Mouse (Mus musculus): ENCODE results near the gene Rsf1. TPM values are rescaled to one million over a fixed set of nuclear protein-coding genes. Genes with fewer than 3 reads are reported as not detected.

Rsf1 gene
- 34.9 and 36.9 TPM in 2 replicates for polyA plus RNA-seq (2015; fragmentation: Nextera tagmentation; extraction: Ambion mirVana)

DNA sequence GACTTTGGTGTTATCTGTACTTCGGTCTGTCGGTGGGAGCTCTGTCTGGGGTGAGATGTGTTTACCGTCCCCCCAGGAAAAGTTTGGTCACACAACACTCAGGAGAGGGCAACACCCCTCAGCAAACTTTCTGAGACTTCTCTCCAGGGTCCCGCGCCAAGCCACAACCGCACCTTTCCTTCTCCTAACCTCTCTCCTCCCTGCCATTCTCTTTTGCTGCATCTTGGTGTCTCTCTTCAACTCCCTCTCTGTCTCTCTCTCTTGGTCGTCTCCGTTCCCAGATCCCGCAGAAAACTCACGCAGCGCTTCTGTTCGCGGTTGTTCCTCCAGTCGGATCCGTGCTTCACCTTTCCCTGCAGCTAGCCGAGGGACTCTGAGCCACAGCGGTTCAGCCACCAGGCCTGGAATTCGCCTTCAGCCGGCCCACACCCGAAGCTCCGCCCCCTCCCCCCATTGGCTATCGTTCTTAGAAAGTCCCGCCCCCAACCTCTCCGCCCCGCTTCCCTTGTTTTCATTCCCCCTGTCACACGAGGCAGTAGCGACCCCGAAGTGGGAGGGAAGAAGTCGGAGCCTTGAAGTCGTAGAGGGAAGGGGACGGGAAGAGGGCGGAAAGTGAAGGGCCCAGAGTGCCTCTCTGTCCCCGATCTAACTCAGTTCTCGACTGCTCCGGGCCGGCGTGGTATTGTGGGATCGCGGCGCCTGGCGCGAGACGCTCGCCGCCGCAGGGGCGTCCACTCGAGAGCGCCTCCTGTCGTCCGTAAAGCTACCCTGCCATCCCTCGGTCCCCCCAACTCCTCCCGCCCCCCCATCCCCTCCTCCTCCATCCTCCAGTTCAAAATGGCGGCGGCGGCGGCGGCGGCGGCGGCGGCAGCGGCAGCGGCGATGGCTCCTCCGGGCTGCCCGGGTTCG is at the start of gene Rsf1, which contains the start of gene Aamdc:
TSS of gene Rsf1 (plus strand) at position 823 of the 909 bp plus-strand sequence.
TSS of gene Aamdc (minus strand) at position 431 of the 909 bp plus-strand sequence.
- ATAC-seq (ENCODE audit: insufficient number of reproducible peaks, insufficient read depth, low FRiP score, low TSS enrichment, low read depth), result peak; percentile 93

DNA sequence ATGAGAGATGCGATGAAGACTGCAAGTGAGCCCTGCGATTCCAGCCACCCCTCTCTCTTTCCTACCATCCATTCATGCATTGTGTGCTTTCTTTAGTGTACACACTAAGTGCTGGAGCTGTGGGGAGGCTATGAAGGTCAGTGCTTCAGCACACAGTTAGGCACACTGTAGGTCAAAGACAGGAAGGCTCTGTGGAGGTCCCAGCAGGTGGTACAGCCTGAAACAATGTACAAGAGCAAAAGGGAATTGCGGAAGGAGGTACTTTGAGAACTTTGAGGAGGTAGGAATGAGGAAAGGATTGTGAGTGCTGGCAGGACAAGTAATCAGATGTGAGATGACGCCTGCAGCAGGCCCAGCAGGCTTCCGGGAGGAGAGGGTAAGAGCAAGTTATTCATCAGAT is 44.2 kb upstream of the Rsf1 start:
- Histone ChIP-seq H3K4me3 (no peak overlapping the region), H3K36me3 (peaks cover 93% of the 10 kb centered on the region), H3K27me3 (no peaks in the 10 kb centered on the region), H3K4me1 (no peaks in the 10 kb centered on the region), H3K9ac (no peak overlapping the region), H3K4me2 (no peak overlapping the region), H3K9me3 (no peaks in the 10 kb centered on the region), H3K27ac (no peak overlapping the region)
- WGBS, result 91% methylated on average over 5 of the region's 5 CpGs
- ATAC-seq (ENCODE audit: insufficient number of reproducible peaks, insufficient read depth, low FRiP score, low TSS enrichment, low read depth), result no peak

More for the DNA sequence above, at the start of gene Rsf1, which contains the start of gene Aamdc:
- peak within 1 kb of the TSS; percentile 100 for H3K4me3 ChIP-seq
- peaks cover 11% of the 10 kb centered on the region for H3K36me3 ChIP-seq
- peak within 1 kb of the TSS; percentile 100 for H3K9ac ChIP-seq
- H3K27ac ChIP-seq, result peak within 1 kb of the TSS; percentile 99
- H3K4me2 ChIP-seq, result peak within 1 kb of the TSS; percentile 71
- H3K4me1 ChIP-seq, result peaks cover 11% of the 10 kb centered on the region; the same call in 1 of the 2 replicates
- no peaks in the 10 kb centered on the region for H3K27me3 ChIP-seq
- H3K9me3 ChIP-seq, result no peaks in the 10 kb centered on the region
- under 1% methylated on average over 59 of the region's 68 CpGs for WGBS

DNA sequence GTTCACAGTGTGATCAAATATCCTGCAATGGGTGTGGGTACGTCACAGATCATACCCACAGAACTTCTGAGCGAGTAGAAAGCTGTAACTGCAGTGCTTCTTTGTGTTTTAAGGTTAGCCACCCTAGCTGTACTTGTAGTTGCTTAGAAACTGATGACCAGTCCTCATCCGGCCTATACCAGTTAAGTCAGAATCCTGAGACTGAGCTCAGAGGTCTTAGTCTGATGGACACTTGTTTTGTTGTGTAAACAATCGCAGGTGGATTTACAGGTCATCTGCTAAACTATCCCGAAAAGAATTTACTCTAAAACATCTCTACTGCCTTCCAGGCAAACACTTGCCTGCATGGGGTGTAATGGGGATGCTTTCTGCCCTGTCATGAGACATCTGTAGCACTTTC is 43.1 kb upstream of the Rsf1 start:
- Histone ChIP-seq H3K9ac (no peak overlapping the region), H3K4me3 (no peak overlapping the region), H3K36me3 (peaks cover 93% of the 10 kb centered on the region), H3K27me3 (no peaks in the 10 kb centered on the region), H3K4me1 (no peaks in the 10 kb centered on the region), H3K27ac (no peak overlapping the region), H3K9me3 (no peaks in the 10 kb centered on the region), H3K4me2 (no peak overlapping the region)
- ATAC-seq (ENCODE audit: insufficient number of reproducible peaks, insufficient read depth, low FRiP score, low TSS enrichment, low read depth), result no peak
- WGBS, result 83% methylated on average over 5 of the region's 5 CpGs

DNA sequence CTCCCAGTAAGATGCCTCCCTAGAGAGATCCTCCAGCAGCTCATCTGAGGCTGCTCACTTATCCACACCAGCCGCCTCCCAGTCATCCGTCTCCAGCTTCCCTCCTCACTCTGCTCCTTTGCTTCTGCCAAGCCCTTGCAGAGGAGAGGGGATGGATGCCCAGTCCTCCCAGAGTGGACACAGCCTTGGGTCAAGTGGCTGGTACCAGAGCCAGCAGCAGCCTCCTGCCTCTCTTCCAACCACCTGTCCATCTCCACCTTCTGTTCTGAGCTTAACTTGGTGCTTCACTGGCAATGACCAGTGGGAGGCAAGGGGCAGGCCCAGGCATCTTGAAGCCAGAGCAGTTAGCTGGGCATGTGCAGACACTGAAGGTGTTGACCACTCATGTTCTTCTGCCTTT is 33.2 kb upstream of the Rsf1 start:
- Histone ChIP-seq H3K9me3 (no peaks in the 10 kb centered on the region), H3K9ac (no peak overlapping the region), H3K4me1 (no peaks in the 10 kb centered on the region), H3K4me3 (no peak overlapping the region), H3K27me3 (no peaks in the 10 kb centered on the region), H3K4me2 (no peak overlapping the region), H3K27ac (no peak overlapping the region), H3K36me3 (peaks cover 38% of the 10 kb centered on the region)
- WGBS, result 81% methylated on average over 2 of the region's 2 CpGs
- no peak for ATAC-seq (ENCODE audit: insufficient number of reproducible peaks, insufficient read depth, low FRiP score, low TSS enrichment, low read depth)

DNA sequence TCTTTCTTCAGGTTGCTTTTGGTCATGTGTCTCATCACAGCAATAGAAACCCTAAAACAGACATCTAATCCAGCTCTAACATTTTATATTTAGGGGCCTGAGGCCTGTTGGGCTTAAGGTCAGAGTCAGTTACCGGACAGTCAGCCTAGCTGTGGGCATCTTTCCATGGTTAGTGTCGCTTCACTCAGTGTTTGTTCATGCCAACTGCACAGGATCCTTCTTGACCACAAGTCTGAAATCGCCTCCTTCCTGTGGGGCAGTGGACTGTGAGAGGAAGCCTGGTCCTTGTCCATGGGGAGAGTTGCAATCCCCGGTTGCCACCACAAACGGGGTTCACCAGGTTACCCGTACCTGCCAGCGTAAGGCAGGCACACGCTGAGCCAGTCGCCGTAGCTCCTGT is 30.4 kb upstream of the Rsf1 start:
- no peak overlapping the region for H3K9ac ChIP-seq
- WGBS, result 92% methylated on average over 10 of the region's 10 CpGs

DNA sequence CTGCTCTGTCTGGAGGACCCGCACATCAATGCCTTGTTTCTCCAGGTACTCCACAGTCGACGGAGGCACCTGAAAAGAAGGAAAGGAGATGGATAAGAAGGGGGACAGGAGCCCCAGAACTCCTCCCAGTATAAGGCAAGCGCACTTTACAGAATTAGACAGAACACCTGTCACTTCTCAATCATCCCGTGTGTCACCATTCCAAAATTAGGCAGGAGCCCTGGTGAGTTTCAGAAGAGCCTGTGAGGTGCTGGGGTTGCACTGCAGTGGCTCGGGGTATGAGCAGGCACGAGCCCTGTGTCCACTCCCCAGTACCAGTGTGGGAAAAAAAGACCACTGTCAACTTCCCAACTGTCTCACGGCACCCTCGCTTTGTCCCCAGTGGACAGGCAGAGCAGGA is 29.0 kb upstream of the Rsf1 start:
- 89% methylated on average over 9 of the region's 9 CpGs for WGBS
- no peaks in the 10 kb centered on the region for H3K4me1 ChIP-seq
- no peaks in the 10 kb centered on the region for H3K9me3 ChIP-seq
- no peak overlapping the region for H3K9ac ChIP-seq
- no peak overlapping the region for H3K4me3 ChIP-seq
- peaks cover 16% of the 10 kb centered on the region for H3K36me3 ChIP-seq
- H3K27ac ChIP-seq, result no peak overlapping the region
- H3K4me2 ChIP-seq, result no peak overlapping the region
- no peak for ATAC-seq (ENCODE audit: insufficient number of reproducible peaks, insufficient read depth, low FRiP score, low TSS enrichment, low read depth)
- H3K27me3 ChIP-seq, result no peaks in the 10 kb centered on the region

More for the DNA sequence above, 30.4 kb upstream of the Rsf1 start:
- Histone ChIP-seq H3K4me3 (no peak overlapping the region), H3K9me3 (no peaks in the 10 kb centered on the region), H3K27ac (no peak overlapping the region), H3K4me1 (no peaks in the 10 kb centered on the region), H3K4me2 (no peak overlapping the region), H3K27me3 (no peaks in the 10 kb centered on the region), H3K36me3 (peaks cover 16% of the 10 kb centered on the region)
- ATAC-seq (ENCODE audit: insufficient number of reproducible peaks, insufficient read depth, low FRiP score, low TSS enrichment, low read depth), result no peak

DNA sequence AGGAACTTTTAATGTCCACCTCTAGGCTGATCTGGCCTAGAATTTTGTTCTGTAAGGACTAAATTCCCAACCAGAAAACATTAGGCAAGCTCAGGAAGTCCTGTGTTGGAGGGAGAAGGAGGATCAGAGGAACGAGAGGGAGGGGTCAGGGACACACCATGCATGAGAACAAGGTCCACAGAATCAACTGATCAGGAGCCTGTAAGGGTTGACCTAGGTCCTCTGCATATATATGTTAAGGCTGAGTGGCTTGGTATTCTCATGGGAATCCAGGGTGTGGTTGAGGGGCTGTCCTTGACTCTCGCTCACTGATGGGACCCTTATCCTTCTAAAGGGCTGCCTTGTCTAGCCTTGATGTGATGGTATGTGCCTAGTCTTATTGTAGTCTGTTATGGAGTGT is 16.1 kb upstream of the Rsf1 start:
- H3K9ac ChIP-seq, result no peak overlapping the region
- no peaks in the 10 kb centered on the region for H3K27me3 ChIP-seq
- peaks cover 18% of the 10 kb centered on the region; the same call in 1 of the 2 replicates for H3K36me3 ChIP-seq
- no peak overlapping the region for H3K4me2 ChIP-seq
- no peak for ATAC-seq (ENCODE audit: insufficient number of reproducible peaks, insufficient read depth, low FRiP score, low TSS enrichment, low read depth)
- 84% methylated on average over 2 of the region's 2 CpGs for WGBS
- H3K4me1 ChIP-seq, result no peaks in the 10 kb centered on the region
- no peak overlapping the region for H3K27ac ChIP-seq
- H3K4me3 ChIP-seq, result no peak overlapping the region
- H3K9me3 ChIP-seq, result no peaks in the 10 kb centered on the region

DNA sequence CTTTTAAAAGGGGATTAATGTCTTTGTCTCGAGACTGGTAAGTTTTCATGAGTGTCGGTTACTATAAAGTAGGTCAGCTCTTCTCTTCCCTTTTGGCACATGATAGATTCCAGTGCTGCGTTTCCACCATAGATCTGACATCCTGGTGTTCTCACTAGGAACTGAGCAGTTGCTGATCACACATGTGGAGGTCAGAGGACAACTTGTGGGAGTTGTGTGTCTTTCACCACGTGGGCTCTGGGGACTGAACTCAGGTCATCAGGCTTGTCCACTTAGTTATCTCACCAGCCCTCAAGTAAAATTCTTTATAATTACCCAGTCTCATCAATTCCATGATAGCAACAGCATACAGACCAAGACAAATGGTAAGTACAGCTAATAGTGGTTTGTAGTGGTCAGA is 10.3 kb upstream of the Rsf1 start:
- Histone ChIP-seq H3K4me2 (no peak overlapping the region), H3K9me3 (no peaks in the 10 kb centered on the region), H3K27ac (no peak overlapping the region), H3K9ac (no peak overlapping the region), H3K4me1 (no peaks in the 10 kb centered on the region), H3K36me3 (peaks cover 31% of the 10 kb centered on the region), H3K27me3 (no peaks in the 10 kb centered on the region), H3K4me3 (no peak overlapping the region)
- WGBS, result 82% methylated on average over 4 of the region's 4 CpGs
- ATAC-seq (ENCODE audit: insufficient number of reproducible peaks, insufficient read depth, low FRiP score, low TSS enrichment, low read depth), result no peak

DNA sequence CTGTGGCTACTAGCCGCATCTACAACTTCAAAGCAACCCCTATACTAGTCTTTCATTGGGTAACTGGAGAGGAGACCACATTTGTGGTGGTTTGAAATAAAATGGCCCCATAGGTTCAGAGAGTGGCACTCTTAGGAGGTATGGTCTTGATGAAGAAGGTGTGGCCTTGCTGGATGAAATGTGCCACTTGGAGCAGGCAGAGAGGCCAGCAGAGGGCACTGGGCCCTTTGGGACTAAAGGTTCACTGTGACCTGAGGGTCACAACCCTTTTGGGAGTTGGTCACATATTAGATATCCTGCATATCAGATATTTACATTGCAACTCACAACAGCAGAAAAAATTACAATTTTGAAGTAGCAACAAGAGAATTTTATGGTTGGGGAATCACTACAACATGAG is 9.3 kb upstream of the Rsf1 start:
- no peak overlapping the region for H3K4me3 ChIP-seq
- 90% methylated on average over 1 of the region's 1 CpGs for WGBS
- H3K36me3 ChIP-seq, result peaks cover 32% of the 10 kb centered on the region

DNA sequence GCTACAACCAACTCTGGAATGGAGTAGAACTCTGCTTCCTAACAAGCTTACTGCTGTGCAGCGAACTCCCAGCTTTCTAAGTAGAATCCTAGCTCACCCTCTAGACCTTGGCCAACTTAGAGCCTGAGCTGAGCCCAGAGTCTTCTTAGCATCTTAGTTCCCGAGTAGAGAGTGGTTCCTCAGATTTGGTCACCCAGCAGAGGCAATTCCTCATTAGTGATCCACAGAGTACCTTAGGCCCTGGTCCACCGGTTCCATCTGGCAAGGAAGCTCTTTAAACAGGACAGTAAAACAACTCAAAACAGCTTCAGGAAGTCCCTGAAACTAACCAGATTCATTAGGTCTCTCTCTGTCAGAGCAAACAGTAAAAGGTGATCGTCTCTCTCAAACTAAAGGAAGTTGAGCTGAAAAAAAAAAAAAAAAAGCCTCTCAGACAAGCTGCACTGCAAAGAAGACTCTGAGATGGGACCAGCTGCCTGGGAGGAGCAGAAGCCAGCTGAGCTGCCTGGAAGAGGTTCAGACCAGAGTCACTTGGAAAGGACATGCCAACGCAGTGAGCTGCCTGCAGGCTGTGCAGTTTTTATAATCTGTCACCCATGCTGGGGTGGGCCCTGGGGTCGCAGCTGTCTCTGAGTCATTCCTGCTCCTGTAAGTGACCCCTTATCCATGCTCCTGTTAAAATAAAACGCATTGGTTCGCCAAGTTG is 1.2 kb upstream of the Rsf1 start:
- Histone ChIP-seq H3K4me2 (peak overlapping the region; percentile 71), H3K9me3 (no peaks in the 10 kb centered on the region), H3K27ac (peak overlapping the region; percentile 99), H3K4me1 (peaks cover 11% of the 10 kb centered on the region; the same call in 1 of the 2 replicates), H3K4me3 (peak overlapping the region; percentile 100), H3K27me3 (no peaks in the 10 kb centered on the region), H3K36me3 (peaks cover 18% of the 10 kb centered on the region), H3K9ac (peak overlapping the region; percentile 100)
- WGBS, result 32% methylated on average over 8 of the region's 8 CpGs
- ATAC-seq (ENCODE audit: insufficient number of reproducible peaks, insufficient read depth, low FRiP score, low TSS enrichment, low read depth), result no peak

More for the DNA sequence above, 9.3 kb upstream of the Rsf1 start:
- H3K9me3 ChIP-seq, result no peaks in the 10 kb centered on the region
- H3K27me3 ChIP-seq, result no peaks in the 10 kb centered on the region
- ATAC-seq (ENCODE audit: insufficient number of reproducible peaks, insufficient read depth, low FRiP score, low TSS enrichment, low read depth), result no peak
- no peak overlapping the region for H3K9ac ChIP-seq
- H3K4me1 ChIP-seq, result no peaks in the 10 kb centered on the region
- no peak overlapping the region for H3K27ac ChIP-seq
- H3K4me2 ChIP-seq, result no peak overlapping the region

DNA sequence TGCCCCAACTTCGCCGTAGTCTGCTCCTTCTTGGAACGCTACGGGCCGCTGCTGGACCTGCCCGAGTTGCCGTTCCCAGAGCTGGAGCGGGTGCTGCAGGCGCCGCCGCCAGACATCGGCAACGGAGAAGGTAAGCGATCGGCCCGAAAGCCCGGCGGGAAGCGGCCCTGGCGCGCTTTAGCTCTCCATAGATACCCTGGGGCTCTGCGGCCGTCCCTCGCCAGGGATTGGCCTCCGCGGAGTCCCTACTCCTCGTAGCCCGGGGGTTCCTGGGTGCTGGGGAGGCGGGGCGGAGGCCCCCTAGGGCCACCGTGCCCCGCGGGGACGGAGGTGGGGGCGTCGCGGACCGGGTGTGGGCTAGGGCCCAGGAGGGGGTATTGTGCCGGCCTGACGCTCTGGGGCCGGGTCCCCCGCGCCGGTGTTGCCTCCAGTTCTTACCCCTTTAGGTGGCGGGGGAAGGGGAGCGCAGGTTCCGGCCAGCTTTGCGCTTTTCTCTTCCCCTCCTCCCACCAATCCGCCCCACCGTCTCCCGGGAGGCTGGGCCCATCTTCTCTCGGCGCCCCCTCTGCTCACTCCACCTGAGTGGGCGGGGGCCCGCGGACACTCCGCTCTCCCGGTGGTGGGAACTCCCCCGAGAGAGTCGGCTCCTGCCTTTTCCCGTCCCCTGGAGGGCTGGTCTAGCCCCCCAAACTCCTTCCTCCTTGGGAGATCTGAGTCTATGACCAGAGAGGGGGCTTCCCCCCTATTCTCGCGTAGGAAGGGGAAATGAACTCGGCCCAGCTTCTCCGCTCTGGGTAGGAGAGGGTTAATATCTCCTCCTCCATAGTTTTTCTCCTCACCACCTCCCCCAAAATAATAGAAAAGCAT is 520 bp downstream of the Rsf1 start:
- H3K4me3 ChIP-seq, result peak overlapping the region; percentile 100
- H3K4me1 ChIP-seq, result peaks cover 14% of the 10 kb centered on the region; the same call in 1 of the 2 replicates
- ATAC-seq (ENCODE audit: insufficient number of reproducible peaks, insufficient read depth, low FRiP score, low TSS enrichment, low read depth), result peak; percentile 26; the same call in 1 of the 2 replicates
- H3K27me3 ChIP-seq, result no peaks in the 10 kb centered on the region
- no peaks in the 10 kb centered on the region for H3K9me3 ChIP-seq
- H3K36me3 ChIP-seq, result peaks cover 6% of the 10 kb centered on the region; the same call in 1 of the 2 replicates
- under 1% methylated on average over 58 of the region's 65 CpGs for WGBS
- H3K4me2 ChIP-seq, result peak overlapping the region; percentile 71
- peak overlapping the region; percentile 99 for H3K27ac ChIP-seq
- H3K9ac ChIP-seq, result peak overlapping the region; percentile 100

All from embryonic facial prominence, embryonic 13.5 days (tissue).